Mouse (Mus musculus) bone marrow macrophage, adult 2 months (primary cell): ENCODE data around the gene Zfr2.

ENCODE experiments used
- CTCF ChIP-seq: IDR thresholded peaks from 2 replicates; pipeline ENCODE4 v1.5.1; 2012; ENCODE audit warnings: low read depth, mild to moderate bottlenecking, low read length, moderate library complexity
- POLR2A ChIP-seq: IDR thresholded peaks from 2 replicates; pipeline ENCODE4 v1.6.1; 2012; ENCODE audit warnings: mild to moderate bottlenecking, low read depth, low read length, borderline replicate concordance

DNA sequence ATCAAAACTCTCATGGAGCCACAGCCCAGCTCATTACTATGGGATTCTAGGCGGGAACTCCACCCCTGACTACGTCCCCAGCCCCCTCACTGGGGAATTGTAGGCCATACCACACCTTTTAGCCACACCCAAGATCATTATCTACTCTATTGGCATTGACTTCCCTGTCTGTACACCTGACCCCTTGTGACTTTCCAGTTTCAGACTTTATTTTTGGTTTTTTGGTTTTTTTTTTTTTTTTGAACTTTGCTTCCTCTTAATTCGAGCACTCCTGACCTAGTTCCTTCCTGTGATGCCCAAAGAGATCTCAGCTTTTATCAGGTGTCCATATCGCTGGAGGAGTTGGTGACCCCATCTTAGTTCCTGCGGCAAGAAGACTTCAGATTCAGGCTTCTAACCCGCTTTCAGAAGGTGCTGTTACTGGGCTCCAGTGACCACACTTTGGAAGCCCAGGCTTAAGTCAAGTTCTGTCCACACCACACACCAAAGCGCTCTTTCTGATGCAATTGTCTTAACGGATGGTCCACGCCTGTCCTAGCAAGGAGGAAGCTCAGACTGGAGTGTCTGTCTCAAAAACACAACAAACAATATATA lies 58.7 kb downstream of the Zfr2 start, which contains the start of gene Tjp3:
- no peak for TF ChIP-seq CTCF
- no peak for TF ChIP-seq POLR2A
